Mouse (Mus musculus) limb, embryonic 10.5 days (tissue): ENCODE results near the gene Tmem255b. TPM values are rescaled to one million over a fixed set of nuclear protein-coding genes. Genes with fewer than 3 reads are reported as not detected.

Source experiments
- DNase-seq: peaks from one replicate; pipeline ENCODE4 v3.0.0-alpha.2; 2017; ENCODE audit warnings: low spot score
- H3K27ac ChIP-seq: fragments of 300-500 bp; sonication (generic); 2 replicates; pipeline ENCODE4 v1.5.1; 2016; ENCODE audit warnings: mild to moderate bottlenecking
- H3K27me3 ChIP-seq: fragments of 300-500 bp; sonication (generic); 2 replicates; pipeline ENCODE4 v1.6.1; 2016; ENCODE audit warnings: low read depth, mild to moderate bottlenecking; ENCODE audit not compliant: poor library complexity, severe bottlenecking
- H3K36me3 ChIP-seq: fragments of 300-500 bp; sonication (generic); 2 replicates; pipeline ENCODE4 v1.6.1; 2016; ENCODE audit warnings: mild to moderate bottlenecking, moderate library complexity
- H3K4me1 ChIP-seq: fragments of 300-500 bp; sonication (generic); 2 replicates; pipeline ENCODE4 v1.6.1; 2016
- H3K4me3 ChIP-seq: fragments of 300-500 bp; sonication (generic); 2 replicates; pipeline ENCODE4 v1.5.1; 2016; ENCODE audit warnings: mild to moderate bottlenecking, moderate library complexity
- H3K9me3 ChIP-seq: fragments of 300-500 bp; sonication (generic); replicated peaks from 2 replicates; pipeline ENCODE4 v1.6.1; 2016; ENCODE audit warnings: mild to moderate bottlenecking
- WGBS: fragments of 180-500 bp; shearing (Covaris S2); methylation state at CpG from one replicate; pipeline ENCODE4 v1.1.7; 2016; 5-methylcytosine and 5-hydroxymethylcytosine counted together
- polyA plus RNA-seq: library from polyadenylated mRNA; unstranded; fragments of >200 nt; fragmentation: Nextera tagmentation; extraction: Ambion mirVana; gene quantifications from 2 replicates; pipeline ENCODE4 v1.2.1, GENCODE M21; 2016

The Tmem255b gene
- polyA plus RNA-seq, 1 experiment from 2014 or later = 0.29 TPM

- H3K4me1 ChIP-seq = no peaks in the 10 kb centered on the region
- H3K9me3 ChIP-seq = no peaks in the 10 kb centered on the region
- no peaks in the 10 kb centered on the region for H3K36me3 ChIP-seq
- 81% methylated on average over 8 of the region's 8 CpGs for WGBS
- no peak overlapping the region for H3K4me3 ChIP-seq
- H3K27ac ChIP-seq = no peak overlapping the region
- no peak for DNase-seq
- no peaks in the 10 kb centered on the region for H3K27me3 ChIP-seq
Measured at GRCm38 (mm10) chr8:13454341-13455113, 19.5 kb downstream of the Tmem255b start.

GRCm38 (mm10) chr8:13455295-13455694, 20.3 kb downstream of the Tmem255b start:
- no peak overlapping the region for H3K4me3 ChIP-seq
- no peaks in the 10 kb centered on the region for H3K27me3 ChIP-seq
- DNase-seq = peak; percentile 61
- H3K36me3 ChIP-seq = no peaks in the 10 kb centered on the region
- no peaks in the 10 kb centered on the region for H3K4me1 ChIP-seq
- 41% methylated on average over 2 of the region's 2 CpGs for WGBS
- no peaks in the 10 kb centered on the region for H3K9me3 ChIP-seq
- H3K27ac ChIP-seq = no peak overlapping the region

- Histone ChIP-seq H3K36me3 (no peaks in the 10 kb centered on the region), H3K4me3 (no peak overlapping the region), H3K27ac (no peak overlapping the region), H3K27me3 (no peaks in the 10 kb centered on the region), H3K9me3 (no peaks in the 10 kb centered on the region), H3K4me1 (no peaks in the 10 kb centered on the region)
- 94% methylated on average over 4 of the region's 4 CpGs for WGBS
- DNase-seq = no peak
Measured at GRCm38 (mm10) chr8:13459431-13459830, 24.4 kb downstream of the Tmem255b start.

- Histone ChIP-seq H3K9me3 (no peaks in the 10 kb centered on the region), H3K4me3 (no peak overlapping the region), H3K36me3 (no peaks in the 10 kb centered on the region), H3K27ac (no peak overlapping the region), H3K4me1 (peaks cover 3% of the 10 kb centered on the region; the same call in 1 of the 2 replicates), H3K27me3 (no peaks in the 10 kb centered on the region)
- WGBS = 79% methylated on average over 17 of the region's 17 CpGs
- DNase-seq = no peak
Measured at GRCm38 (mm10) chr8:13461085-13461765, 26.2 kb downstream of the Tmem255b start.

- H3K36me3 ChIP-seq = no peaks in the 10 kb centered on the region
- no peaks in the 10 kb centered on the region for H3K9me3 ChIP-seq
- no peak overlapping the region for H3K4me3 ChIP-seq
- peak; percentile 84 for DNase-seq
- peaks cover 3% of the 10 kb centered on the region; the same call in 1 of the 2 replicates for H3K4me1 ChIP-seq
- 40% methylated on average over 4 of the region's 4 CpGs for WGBS
- H3K27ac ChIP-seq = no peak overlapping the region
- no peaks in the 10 kb centered on the region for H3K27me3 ChIP-seq
Measured at GRCm38 (mm10) chr8:13461843-13462242, 26.9 kb downstream of the Tmem255b start.

GRCm38 (mm10) chr8:13462392-13462791, 27.4 kb downstream of the Tmem255b start:
- Histone ChIP-seq H3K27ac (no peak overlapping the region), H3K4me1 (peaks cover 3% of the 10 kb centered on the region; the same call in 1 of the 2 replicates), H3K9me3 (no peaks in the 10 kb centered on the region), H3K4me3 (no peak overlapping the region), H3K27me3 (no peaks in the 10 kb centered on the region), H3K36me3 (no peaks in the 10 kb centered on the region)
- 89% methylated on average over 10 of the region's 10 CpGs for WGBS
- no peak for DNase-seq

- Histone ChIP-seq H3K4me1 (peaks cover 3% of the 10 kb centered on the region; the same call in 1 of the 2 replicates), H3K36me3 (no peaks in the 10 kb centered on the region), H3K27ac (no peak overlapping the region), H3K27me3 (no peaks in the 10 kb centered on the region), H3K9me3 (no peaks in the 10 kb centered on the region), H3K4me3 (no peak overlapping the region)
- DNase-seq = no peak
- 69% methylated on average over 7 of the region's 7 CpGs for WGBS
Measured at GRCm38 (mm10) chr8:13465324-13465723, 30.3 kb downstream of the Tmem255b start.

GRCm38 (mm10) chr8:13466989-13467388, 32.0 kb downstream of the Tmem255b start:
- Histone ChIP-seq H3K4me3 (no peak overlapping the region), H3K4me1 (peaks cover 3% of the 10 kb centered on the region; the same call in 1 of the 2 replicates), H3K9me3 (no peaks in the 10 kb centered on the region), H3K27ac (no peak overlapping the region), H3K36me3 (no peaks in the 10 kb centered on the region), H3K27me3 (no peaks in the 10 kb centered on the region)
- no peak for DNase-seq
- WGBS = 68% methylated on average over 5 of the region's 5 CpGs

GRCm38 (mm10) chr8:13468737-13469136, 33.7 kb downstream of the Tmem255b start:
- no peak for DNase-seq
- peaks cover 9% of the 10 kb centered on the region; the same call in 1 of the 2 replicates for H3K4me1 ChIP-seq
- no peaks in the 10 kb centered on the region for H3K27me3 ChIP-seq
- no peak overlapping the region for H3K27ac ChIP-seq
- no peak overlapping the region for H3K4me3 ChIP-seq
- no peaks in the 10 kb centered on the region for H3K9me3 ChIP-seq
- no peaks in the 10 kb centered on the region for H3K36me3 ChIP-seq
- 90% methylated on average over 9 of the region's 9 CpGs for WGBS

GRCm38 (mm10) chr8:13471484-13471883, 36.5 kb downstream of the Tmem255b start:
- Histone ChIP-seq H3K4me1 (peaks cover 5% of the 10 kb centered on the region; the same call in 1 of the 2 replicates), H3K36me3 (no peaks in the 10 kb centered on the region), H3K27ac (no peak overlapping the region), H3K27me3 (no peaks in the 10 kb centered on the region), H3K9me3 (no peaks in the 10 kb centered on the region), H3K4me3 (no peak overlapping the region)
- no peak for DNase-seq
- 91% methylated on average over 11 of the region's 11 CpGs for WGBS

- Histone ChIP-seq H3K36me3 (no peaks in the 10 kb centered on the region), H3K4me1 (peaks cover 5% of the 10 kb centered on the region; the same call in 1 of the 2 replicates), H3K9me3 (no peaks in the 10 kb centered on the region), H3K4me3 (no peak overlapping the region), H3K27me3 (no peaks in the 10 kb centered on the region), H3K27ac (0 out of 2 replicates have a peak overlapping the region, but pooled peaks have one; percentile 47)
- 65% methylated on average over 7 of the region's 7 CpGs for WGBS
- DNase-seq = peak; percentile 41
Measured at GRCm38 (mm10) chr8:13472284-13472683, 37.3 kb downstream of the Tmem255b start.

- no peak for DNase-seq
- Histone ChIP-seq H3K36me3 (no peaks in the 10 kb centered on the region), H3K4me1 (peaks cover 5% of the 10 kb centered on the region; the same call in 1 of the 2 replicates), H3K4me3 (no peak overlapping the region), H3K27ac (no peak overlapping the region), H3K9me3 (no peaks in the 10 kb centered on the region), H3K27me3 (no peaks in the 10 kb centered on the region)
- WGBS = 63% methylated on average over 9 of the region's 9 CpGs
Measured at GRCm38 (mm10) chr8:13475892-13476291, 40.9 kb downstream of the Tmem255b start.

GRCm38 (mm10) chr8:13481089-13481554, 46.1 kb downstream of the Tmem255b start:
- Histone ChIP-seq H3K27me3 (no peaks in the 10 kb centered on the region), H3K9me3 (no peaks in the 10 kb centered on the region), H3K4me3 (no peak overlapping the region), H3K4me1 (no peaks in the 10 kb centered on the region), H3K27ac (no peak overlapping the region), H3K36me3 (no peaks in the 10 kb centered on the region)
- DNase-seq = no peak
- 86% methylated on average over 7 of the region's 7 CpGs for WGBS
